Mouse (Mus musculus): ENCODE measurements at regions not wholly inside any gene's neighbourhood (a gene's known extent, or its start where the extent isn't known, plus 50 kb on each side); places are given as distances from the start of the nearest gene placed in this dataset.
A peak's percentile ranks its signal among the peaks of the same experiment; 100 is the strongest.

DNA sequence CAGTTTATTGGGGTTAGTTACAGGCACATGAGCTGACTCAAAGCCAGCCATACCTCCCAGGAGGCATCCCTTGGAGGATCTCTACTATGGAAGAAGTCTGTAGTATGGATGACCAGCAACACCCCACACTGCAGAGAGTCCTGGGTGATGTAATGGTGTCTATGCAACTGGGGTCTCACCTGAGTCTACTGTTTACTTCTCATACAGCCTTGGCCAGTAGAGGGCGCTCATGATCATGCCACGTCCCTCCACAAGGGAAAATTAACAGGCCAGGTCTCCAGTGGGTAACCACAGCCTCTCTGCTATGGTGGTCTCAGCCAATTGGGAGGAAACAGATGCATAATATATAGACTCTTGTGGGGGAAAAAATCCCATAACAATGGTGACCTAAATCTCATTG is 111.7 kb downstream of the Cdh26 start:
- DNase-seq: peak in 1 of 2 experiments; percentile 64

DNA sequence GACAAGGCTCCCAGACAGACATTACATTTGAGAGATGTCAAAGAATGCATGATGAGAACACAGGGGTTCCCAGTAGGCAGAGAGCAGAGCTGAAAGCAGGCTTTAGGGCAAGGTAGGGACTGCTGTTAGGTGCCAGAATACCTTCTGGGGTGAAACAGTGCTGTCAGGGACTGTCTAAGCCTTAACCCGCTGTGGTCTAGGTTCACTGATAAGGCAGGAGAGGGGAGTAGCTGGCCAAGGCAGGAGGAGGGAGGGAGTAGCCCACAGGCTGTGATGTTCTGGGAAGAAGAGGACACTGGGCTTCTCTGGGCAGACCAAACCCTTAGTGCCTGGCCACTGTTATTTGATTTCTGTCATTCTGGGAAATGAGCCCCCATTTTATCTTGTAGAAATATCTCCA is 114.1 kb downstream of the Cdh26 start:
- DNase-seq: no peak

DNA sequence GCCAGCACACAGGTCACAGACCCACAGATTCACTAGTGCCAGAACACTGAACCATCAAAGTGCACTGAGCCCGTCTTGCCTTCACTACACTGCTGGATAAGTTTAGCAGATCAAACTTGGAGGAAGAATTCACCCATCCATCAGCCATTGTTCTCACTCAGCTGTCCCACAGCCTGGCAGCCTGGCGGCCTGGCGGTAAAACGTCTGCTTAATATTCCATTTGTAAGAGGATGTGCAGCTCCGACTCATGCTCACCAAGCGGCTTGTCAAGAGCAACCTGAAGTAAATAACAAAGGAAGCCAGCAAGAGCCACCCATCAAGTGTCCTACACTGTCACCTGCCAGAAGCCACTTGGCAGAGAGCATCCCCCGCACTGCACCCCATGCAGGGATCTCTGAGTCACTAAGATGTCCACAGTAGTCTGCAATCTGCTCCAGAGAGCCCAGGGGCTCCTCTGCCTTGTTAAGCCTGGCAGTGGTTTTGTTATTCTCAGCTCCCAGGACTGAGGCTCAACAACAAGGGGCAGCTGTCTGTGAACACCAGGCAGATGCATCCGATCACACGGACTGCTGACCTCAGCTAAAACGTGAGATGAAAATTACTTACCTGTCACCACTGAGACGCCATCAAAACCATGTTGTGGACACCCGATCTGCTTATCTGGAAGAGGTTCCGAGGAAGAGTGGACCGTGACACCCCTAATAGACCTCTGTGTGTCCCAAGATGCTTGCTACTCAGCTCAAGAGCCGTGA is 115.4 kb downstream of the Cdh26 start:
- DNase-seq: peak; percentile 62 to 71

DNA sequence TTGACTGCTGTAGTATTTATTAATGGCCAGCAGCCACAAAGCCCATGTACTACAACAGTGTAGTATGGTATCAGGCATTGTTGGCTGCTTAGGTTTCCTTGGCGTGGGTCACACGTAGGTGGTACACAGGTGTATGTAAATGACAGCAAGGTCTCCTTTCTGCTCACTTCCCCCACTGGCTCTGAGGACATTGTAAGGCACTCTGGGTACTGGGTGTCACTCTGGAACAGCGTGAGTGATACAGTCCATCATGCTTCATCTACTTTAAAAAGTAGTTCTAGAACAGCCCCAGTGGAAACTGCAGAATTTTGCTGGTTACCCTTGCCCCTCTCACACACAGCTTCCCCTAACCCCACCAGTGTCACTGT is 116.0 kb downstream of the Cdh26 start:
- no peak for DNase-seq

DNA sequence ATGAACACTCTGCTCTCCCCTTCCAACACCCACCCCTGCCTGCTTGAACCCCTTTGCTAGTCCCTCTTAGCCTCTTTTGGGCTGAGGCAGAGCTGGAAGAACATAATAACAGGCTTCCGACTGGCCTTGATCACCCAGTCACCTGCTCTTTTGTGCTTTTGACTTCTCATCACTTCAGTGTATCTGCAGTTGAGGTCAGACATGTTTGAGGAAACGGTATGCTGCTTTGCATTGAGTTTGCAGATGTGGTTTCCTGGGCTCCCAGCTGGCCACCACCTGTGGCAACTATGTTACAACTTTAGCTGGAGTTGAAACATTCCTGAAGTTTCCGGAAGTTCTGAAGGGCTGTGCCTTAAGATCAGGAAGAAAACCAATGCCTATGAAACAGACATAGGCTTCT is 116.6 kb downstream of the Cdh26 start:
- no peak for DNase-seq

DNA sequence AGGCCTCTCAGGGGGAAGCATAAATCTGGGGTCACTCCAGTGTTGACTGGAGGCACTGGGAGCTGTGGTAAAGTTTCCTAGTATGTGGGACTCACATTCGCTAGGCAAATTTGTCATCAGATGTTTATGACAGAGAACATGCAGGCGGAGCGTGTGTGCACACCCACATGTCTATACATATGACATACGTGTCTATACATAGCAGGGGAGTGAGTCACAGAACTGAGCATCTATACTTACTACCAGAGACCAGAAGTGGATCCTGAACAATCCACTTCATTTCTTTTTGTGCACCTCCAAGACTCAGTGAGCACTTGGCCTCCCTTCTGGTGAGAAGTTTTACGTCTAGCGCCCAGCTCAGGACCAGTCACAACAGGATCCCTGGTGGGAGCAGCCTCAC is 118.6 kb downstream of the Cdh26 start:
- no peak for DNase-seq

DNA sequence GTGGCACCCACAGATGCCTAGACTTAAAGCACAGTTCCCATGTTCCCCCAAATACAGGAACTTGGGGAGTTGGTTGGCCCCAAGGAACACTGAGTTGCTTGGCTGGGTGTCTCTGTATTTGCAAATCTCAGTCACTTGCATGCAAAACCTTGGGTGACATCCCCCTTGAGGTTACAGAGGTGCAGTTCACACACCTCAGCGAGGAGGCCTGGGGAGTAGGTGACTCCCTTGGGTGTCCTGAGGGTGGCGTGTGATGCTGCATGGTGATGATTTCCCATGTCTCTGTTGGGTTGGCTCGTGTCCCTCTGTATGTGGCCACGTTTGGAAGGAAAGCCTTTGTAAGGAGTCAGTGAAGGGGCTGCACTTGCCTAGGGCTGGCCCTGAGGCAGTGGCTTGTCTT is 123.4 kb downstream of the Cdh26 start:
- DNase-seq: no peak

DNA sequence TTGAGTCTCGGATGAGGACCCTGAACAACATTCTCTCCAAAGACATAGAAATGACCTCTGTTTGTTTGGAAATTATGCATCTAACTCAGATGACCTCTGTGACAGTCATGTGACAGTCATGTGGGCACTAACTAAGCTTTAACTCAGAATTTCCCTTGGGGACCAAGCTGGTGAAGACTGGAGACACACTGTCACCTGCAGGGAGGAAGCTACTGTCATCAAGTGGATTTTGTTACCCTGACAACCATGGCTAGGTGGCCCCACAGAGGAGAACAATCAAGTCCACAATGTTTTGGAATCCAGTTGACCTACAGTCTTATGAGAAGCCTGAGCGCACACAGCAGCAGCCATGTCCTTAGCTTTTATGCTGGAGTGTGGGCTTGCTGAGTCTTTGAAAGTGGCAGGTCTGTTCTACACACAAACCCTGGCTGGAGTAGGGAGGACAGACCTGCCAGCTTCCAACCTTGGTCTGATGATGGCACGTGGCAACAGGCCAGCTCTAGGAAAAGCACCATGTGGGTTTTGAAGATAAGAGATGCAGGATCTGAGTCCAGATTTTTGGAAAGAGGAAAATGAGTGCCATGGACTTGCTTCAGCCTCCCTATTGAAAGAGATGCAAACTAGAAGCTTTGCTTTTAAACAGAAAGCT is 125.5 kb downstream of the Cdh26 start:
- peak; percentile 62 to 76 for DNase-seq

DNA sequence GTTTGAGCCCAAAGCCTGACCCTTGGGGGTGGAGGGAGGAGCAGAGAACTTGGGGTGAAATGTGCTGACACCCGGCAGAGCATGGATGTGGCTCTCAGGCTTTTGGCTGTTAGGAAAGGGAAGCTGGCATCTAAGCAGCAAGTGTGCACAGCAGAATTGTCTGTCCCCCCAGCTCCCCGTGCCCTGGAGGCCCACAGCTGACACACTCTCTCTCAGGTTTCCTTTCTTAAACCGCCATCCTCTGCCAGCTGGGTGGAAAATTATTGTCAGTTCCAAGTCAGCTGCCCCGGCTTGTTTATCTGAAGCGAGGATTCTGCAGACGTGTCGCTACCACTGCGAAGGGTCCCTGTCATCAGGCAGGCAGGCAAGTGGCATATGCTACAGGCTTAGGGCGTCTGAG is 127.6 kb downstream of the Cdh26 start:
- no peak for DNase-seq

DNA sequence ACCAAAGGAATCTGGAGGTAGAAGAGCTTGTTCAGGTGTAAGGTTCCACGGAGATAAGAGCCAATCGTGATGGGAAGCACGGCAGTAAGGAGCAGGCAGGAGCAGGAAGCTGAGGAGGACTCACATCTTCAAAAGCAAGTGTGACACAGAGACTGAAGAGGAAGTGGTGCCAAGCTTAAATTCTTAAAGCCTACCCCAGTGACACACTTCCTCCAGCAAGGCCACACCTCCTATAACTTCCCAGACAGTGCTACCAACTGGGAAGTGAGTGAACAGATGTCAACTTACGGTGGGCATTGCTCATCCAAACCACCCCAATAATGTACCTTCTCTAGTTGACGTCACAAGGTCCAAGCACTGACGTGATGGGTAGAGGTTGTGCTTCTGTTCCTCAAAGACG is 133.0 kb downstream of the Cdh26 start:
- DNase-seq: no peak

DNA sequence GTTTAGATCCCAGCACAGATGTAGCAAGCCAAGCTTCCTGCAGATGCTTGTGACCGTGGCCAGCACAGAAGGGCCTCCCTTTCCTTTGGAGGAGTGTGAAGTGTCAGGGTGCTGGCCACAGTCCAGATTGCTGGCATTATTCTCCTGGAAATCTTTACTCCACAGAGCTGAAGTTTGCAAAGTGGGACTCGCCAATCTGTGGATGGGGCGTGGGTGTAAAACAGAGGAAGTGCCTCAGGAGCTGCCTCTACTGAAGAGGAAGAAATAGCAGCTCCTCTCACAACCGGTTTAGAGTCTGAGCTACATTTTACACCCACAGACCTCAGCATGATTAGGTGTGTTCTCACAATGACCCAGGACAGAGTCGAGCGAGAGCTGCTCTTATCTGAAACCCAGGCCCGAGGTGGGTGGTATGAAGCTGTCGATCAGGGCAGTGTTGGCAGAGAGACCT is 135.1 kb downstream of the Cdh26 start:
- DNase-seq: no peak

DNA sequence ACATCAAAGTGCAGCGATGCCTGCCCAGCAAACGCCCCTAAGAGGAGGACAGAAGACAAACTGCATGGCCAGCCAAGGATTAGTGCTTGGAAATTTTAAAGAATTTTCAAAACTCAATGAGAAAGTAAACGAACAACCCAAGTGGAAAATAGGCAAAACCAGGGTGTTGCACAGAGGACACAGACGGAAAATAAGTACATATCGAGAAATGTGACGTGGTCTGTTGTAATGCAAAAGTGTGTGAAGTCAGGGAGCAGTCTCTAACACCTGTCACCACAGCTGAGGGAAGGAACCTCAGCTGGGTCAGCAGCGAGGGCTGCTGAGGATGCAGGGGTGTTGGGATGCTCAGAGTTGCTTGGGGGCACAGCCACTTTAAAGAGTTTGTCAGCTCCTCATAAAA is 137.2 kb downstream of the Cdh26 start:
- no peak for DNase-seq

DNA sequence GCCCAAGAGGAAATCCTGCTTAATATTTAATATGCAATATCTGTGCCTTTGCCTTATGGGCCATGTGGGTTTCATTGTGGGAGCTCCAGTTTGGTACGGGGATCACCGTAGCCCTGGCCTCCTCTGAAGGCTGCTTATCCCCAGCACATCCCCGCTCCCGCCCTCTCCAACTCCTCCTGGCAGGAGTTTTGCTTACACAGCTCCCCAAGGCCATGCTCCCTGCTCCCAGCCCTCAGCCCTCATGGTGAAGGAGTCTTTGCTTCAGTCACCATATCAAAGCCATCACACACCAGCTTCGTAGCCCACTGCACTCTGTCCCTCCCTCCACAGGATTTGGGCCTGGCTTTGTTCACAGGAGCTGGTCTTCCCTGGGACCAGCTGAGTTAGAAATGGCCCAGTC is 142.0 kb downstream of the Cdh26 start:
- DNase-seq: no peak

DNA sequence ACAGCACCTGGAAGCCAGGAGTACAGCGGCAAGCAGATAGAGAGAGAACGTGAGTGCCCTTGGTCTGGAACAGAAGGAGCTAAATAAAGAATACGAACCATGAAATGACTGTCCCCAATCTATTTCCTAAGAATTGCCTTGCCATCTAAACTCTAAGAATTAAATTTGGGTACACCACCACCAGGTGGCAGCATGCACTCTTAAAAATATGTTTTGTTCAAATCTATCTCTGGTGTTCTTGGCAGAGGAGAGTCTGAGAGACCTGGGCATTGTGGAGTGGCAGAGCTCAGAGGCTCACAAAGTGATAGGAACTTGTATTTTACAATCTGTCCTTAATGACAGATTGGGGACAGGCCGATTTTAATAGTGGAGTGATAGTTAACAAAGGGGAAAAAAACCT is 144.5 kb downstream of the Cdh26 start:
- DNase-seq: peak; percentile 70 to 83

DNA sequence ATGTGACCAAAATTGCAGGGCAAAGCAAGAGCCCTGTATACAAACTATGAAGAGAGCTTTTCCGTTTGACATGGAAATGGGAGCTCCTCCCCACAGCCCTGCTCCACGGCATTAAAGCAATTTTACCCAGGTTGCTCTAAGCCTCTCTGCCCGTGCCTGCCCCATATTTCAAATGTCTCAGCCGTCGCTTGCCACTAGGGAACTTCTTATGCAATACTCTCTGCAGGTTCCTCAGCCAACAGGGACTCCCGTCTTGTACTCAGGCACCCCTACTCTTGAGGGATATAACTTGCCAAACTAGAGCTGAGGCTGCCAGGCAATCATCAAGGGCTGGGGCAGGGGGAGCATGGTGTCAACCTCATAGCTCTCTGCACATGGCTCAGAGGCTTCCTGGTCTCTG is 145.1 kb downstream of the Cdh26 start:
- no peak for DNase-seq

DNA sequence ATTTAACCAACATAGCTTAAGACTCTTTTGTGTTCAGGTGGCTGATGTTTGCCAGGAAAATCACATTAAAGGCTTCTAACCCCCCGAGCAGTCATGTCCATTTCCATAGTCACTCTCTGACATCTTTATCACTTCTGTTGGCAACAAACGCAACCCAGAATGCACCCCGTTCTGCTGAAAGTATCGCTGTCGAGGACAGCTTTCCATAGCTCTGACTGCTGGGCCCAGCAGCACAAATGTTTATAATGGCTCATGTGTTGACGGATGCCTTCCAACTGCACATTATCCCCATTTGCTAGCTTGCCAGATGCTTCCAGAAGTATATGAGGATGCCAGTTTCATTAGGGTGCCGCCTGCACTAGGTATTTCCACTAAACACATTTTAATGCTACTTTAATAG is 145.7 kb downstream of the Cdh26 start:
- DNase-seq: no peak

DNA sequence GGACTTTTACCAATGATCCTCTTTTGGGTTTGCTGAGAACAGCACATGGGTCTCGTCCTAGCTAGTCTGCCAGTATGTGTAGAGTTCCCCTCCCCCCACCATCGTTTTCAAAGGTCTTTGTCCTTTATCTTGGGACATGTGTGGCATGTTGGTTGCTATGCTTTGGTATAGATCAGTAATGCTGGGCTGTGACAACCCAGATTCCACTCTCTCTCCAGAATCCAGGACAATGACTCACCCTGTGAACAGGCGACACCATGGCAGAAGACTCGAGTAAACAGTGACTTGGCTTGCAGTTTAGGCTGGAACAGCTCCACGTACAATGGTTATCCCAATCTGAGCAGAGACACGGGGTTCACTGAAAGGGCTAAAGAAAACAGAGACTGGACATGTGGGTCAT is 149.2 kb downstream of the Cdh26 start:
- DNase-seq: no peak

DNA sequence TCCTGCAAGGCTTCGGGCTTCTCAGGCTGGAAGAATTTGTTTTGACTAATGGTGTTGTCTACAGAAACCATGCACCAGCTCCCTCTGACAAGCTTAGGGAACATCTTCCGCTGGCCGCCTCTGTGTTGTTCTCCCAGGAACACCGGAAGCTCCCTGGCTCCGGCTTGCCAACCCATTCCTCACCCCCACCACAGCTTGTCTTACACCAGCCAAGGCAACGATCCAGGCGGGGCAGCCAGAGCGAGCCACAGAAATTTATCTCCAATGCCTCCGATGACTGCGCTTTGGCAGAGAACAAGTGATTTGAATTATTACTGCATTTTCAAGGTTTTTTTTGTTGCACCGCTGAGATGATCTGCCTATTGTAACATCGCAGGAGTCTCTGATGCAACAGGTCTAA is 151.0 kb downstream of the Cdh26 start:
- peak in 1 of 2 experiments; percentile 12 for DNase-seq

DNA sequence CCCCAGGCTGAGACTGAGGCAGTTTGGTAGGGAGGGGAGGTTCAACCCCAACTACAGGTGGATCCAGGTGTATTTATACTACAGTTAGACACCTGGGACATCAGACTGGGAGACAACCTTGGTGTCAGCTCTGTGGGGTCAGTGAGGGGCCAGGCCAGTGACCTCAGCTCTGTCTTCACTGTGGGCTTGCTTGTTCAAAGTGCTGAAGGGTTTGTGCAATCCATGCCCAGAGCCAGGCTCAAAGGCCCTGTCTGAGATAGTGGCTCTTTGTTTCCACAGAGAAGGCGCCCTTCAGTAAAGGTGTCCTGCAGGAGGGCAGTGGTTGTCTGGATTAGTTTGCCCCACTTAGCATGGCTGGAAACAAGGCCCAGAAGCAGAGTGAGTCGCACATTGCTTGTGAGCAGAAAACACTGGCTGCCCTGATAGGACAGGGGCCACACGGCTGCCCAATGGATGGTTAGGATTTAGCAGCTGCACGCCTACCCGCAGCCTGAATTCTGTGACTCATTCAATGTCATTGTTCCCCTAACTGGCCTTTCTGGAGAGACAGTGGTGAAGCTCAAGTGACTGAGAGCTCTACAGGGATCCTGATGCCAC is 154.7 kb downstream of the Cdh26 start:
- DNase-seq: no peak

DNA sequence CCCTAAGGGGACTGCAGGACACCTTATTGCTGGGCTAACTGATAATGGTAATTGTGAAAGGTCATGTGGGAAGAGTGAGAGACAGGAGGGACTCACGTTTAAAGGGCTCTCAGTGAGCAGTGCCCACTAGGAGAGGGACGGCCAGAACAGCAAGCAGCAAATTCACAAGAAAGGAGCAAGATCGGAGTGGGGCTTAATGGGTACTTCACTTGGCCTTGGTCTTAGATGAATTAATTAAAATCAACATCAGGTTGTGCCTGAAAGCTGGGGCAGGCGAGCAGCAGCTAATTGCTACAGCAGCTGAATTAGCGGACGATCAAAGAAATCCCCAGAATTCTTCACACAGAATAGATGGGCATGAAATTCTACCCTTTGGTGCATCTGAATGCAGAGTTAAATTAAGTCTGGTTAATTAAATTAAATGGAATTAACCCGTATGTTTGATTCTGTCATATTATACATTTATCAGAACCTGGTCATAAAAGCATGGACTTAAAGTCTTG is 156.9 kb downstream of the Cdh26 start:
- DNase-seq: no peak

DNA sequence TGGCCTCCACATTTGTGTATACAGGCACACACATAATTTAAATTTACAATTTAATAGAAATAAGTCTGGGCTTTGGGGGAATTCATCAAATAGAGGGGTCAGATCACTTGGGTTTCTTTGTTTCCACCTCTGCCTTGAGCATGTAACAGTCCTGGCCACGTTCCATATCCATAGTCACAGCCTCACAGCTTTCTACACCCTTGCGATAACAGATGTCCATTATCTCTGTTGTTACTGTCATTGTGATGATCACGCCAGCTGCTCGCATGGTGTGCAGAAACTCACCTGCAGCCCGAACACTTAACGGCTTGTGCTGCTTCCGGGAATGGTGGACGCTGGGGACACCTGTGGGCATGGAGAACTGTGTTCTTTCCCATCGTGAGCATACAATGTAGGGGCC is 163.4 kb downstream of the Cdh26 start:
- no peak for DNase-seq

DNA sequence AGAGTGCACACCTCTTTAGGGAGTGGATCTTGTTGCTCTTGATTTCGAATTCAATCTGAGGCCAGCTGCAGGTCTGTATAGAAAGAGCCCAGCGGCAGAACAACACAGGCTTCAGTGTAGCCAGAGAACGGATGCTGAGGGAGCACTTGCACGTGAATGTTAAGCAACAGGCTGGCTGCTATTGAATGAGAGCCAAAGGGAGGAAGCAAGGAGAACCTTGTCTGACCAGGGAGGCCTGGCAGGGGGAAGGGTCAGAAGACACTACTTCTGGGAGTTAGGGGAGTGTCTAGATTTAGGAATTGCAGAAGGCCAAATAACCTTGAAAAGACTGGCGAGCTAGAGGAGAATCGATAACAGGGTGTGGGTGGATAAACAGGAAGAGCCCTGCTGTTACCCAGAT is 163.8 kb downstream of the Cdh26 start:
- no peak for DNase-seq

DNA sequence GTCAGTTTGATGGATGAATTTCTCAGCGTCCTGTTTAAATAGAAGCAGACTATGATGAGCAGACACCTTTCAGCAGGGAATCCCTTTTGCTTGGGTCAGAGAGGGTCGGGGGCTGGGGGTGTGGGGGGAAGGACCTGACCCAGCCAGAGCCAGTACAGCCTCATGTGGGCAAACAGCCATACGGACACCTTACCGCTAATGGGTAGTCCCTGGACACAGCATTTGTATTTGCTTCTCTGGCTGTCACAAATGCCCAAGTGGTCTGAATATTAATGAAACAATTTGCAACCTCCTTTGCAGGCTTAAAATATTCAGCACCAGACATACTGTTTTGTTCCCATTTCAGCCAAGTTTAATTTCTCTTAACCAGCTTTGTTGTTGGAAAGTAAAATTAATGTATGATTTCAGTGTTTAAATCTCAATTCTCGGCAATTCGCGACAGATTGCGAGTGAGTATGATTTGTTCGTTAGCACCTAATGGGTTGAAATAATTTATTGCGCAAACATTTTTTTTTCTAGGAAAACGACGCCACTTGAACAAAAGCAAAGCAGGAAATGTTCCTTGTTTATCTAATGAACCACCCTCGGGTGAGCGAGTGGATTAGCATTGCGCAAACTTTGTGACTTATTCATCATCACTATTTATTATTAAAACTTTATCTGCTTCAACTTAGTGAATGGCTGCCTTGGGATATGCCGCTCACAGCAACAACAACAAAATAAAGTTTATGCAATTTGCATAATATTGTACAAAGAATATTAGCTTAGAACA is 166.2 kb downstream of the Cdh26 start:
- DNase-seq: no peak
